Mouse (Mus musculus) CD4-positive, CD25-positive, alpha-beta regulatory T cell, adult 2 months (primary cell): Measurements from ENCODE around the gene Prnd.

ENCODE experiments used
- DNase-seq: peaks from one replicate; pipeline ENCODE4 v3.0.0-alpha.2; 2012; ENCODE audit warnings: low read depth, low spot score

Gene Prnd

GRCm38 (mm10) chr2:131950598-131951095 lies at the start of gene Prnd:
Gene Prnd (plus strand): TSS chr2:131950861.
- DNase-seq, result peak; percentile 68

- no peak for DNase-seq
Measured at GRCm38 (mm10) chr2:131902423-131902822, 48.2 kb upstream of the Prnd start.

- peak; percentile 52 for DNase-seq
Measured at GRCm38 (mm10) chr2:131902867-131903266, 47.8 kb upstream of the Prnd start.

GRCm38 (mm10) chr2:131905025-131905424 lies 45.6 kb upstream of the Prnd start:
- no peak for DNase-seq

- DNase-seq, result no peak
Measured at GRCm38 (mm10) chr2:131905776-131906175, 44.9 kb upstream of the Prnd start.

- DNase-seq, result no peak
Measured at GRCm38 (mm10) chr2:131906266-131906665, 44.4 kb upstream of the Prnd start.

- no peak for DNase-seq
Measured at GRCm38 (mm10) chr2:131906846-131907245, 43.8 kb upstream of the Prnd start.

GRCm38 (mm10) chr2:131907311-131907710 lies 43.4 kb upstream of the Prnd start:
- DNase-seq, result no peak

- DNase-seq, result no peak
Measured at GRCm38 (mm10) chr2:131908351-131908861, 42.3 kb upstream of the Prnd start.

- DNase-seq, result no peak
Measured at GRCm38 (mm10) chr2:131908906-131909305, 41.8 kb upstream of the Prnd start.

GRCm38 (mm10) chr2:131909683-131910572 lies 40.7 kb upstream of the Prnd start, which contains the start of the genes Prnp and Prn:
Gene Prnp (plus strand): TSS chr2:131909928.
Gene Prn (plus strand): TSS chr2:131909957.
- DNase-seq, result peak; percentile 97

GRCm38 (mm10) chr2:131910847-131911246 lies 39.8 kb upstream of the Prnd start:
- no peak for DNase-seq

GRCm38 (mm10) chr2:131911341-131911740 lies 39.3 kb upstream of the Prnd start:
- DNase-seq, result no peak

- DNase-seq, result no peak
Measured at GRCm38 (mm10) chr2:131912526-131913258, 38.0 kb upstream of the Prnd start.

- DNase-seq, result no peak
Measured at GRCm38 (mm10) chr2:131932275-131932902, 18.3 kb upstream of the Prnd start.

- DNase-seq, result no peak
Measured at GRCm38 (mm10) chr2:131933013-131933412, 17.6 kb upstream of the Prnd start.

- DNase-seq, result no peak
Measured at GRCm38 (mm10) chr2:131933598-131933997, 17.1 kb upstream of the Prnd start.

- no peak for DNase-seq
Measured at GRCm38 (mm10) chr2:131934243-131934642, 16.4 kb upstream of the Prnd start.

- DNase-seq, result peak; percentile 38
Measured at GRCm38 (mm10) chr2:131935390-131936105, 15.1 kb upstream of the Prnd start.

GRCm38 (mm10) chr2:131936410-131936809 lies 14.3 kb upstream of the Prnd start:
- DNase-seq, result no peak
